Mouse (Mus musculus) mature B cell (primary cell): Measurements from ENCODE around the gene B4galnt1.
"Not testable (repeated sequence)": the region's sequence is repeated elsewhere in the genome, so short reads cannot be mapped to it uniquely, and the experiment has no call there.

Experiments
- in situ Hi-C: fragments of 300-500 bp; cut with MboI; formaldehyde crosslinking; loops from 2 replicates; pipeline ENCODE4 v1.14.3; 2019

B4galnt1 gene

DNA sequence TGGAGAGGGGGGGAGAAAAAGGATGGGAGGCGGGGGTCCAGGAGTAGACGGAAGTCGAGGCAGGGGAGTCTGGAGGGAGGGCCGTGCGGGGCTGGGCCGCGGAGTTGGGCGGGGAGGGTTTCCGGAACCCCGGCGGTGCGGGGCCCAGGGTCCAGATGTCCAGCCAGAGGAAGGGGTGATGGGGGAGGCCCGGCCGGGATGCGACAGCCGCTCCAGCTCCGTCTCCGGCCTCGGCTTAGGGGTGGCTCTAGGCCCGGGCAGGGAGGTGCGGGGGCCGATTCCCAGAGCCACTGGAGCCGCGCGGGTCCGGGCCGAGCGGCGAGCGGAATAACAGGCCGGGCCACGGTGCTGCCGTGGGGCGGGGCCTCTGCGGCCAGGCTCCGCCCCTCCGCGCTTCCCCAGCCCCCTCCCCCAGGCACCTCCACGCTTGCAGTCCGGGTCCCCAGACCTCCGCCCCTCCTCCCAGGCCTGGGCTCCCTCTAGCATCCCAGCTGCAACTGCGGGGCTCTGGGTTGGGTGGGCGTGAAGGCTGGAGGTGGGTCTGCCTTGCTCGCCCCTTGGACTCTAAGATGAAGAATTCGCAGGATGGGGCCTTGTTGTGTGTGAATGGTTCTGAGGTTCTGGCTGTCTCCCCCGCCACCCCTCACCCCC is 23.6 kb downstream of the B4galnt1 start:
- in situ Hi-C loops = no loop called here

DNA sequence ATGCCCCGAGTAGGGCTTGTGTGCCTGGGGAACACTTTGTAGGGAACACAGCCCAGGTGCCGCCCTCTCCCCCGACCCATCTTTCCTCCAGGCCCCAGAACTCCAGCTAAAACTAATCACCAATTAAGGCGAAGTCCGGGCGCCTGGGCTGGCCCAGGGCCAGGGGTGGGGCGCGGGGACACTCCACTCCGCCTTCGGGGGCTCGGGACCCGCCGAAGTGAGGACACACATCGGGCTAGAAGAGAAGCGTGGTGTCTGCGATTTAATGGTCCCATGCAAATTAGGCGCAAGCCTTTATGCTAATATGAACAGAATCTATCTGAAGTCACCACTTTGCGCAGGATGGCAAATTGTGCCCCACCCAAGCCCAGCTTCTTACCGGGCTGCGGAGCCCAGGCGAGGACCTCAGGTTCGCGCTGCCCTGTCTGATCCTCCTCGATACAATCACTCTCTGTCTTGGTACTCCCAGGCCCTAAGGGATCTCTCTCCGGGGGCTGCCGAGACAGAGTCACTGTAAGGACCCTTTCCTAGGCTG is 24.2 kb downstream of the B4galnt1 start:
- in situ Hi-C loops = no loop called here

DNA sequence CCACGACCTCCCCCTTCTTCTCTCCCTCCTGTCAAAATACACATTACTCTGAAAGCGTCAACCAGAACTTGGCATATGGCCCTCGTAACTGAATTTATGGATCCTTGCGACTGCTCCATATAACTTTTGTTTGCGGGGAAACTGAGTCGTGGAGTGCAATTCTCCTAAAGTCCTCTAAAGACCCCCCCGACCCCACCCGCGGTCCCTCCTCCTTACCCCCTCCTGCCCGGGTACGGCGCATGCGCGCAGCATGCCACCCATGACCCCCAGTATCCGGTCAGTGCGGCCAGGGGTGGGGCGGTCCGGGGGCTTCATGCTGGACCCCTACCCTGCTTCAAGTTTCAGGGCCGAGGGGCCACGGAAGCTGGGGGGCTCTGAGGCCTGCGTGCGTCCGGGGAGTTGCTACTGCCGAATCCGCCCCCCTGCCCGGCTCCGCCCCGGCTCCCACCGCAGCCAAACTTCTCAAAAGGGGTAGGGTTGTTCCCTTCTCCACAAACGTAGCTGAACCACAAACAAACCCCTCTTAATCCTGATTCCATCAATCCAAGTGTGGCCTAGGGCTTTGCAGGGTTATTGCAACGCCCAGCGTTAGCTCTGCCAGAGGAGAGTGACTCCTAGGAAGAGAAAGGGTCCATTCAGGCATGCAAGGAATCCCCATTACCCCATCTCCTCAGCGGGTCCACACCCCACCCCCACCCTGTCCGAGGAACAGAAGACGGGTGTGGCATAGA is 24.8 kb downstream of the B4galnt1 start, which contains the start of gene Arhgef25:
Gene Arhgef25 (minus strand): TSS at position 433 of the 731 bp plus-strand sequence.
- in situ Hi-C loops = no loop called here

DNA sequence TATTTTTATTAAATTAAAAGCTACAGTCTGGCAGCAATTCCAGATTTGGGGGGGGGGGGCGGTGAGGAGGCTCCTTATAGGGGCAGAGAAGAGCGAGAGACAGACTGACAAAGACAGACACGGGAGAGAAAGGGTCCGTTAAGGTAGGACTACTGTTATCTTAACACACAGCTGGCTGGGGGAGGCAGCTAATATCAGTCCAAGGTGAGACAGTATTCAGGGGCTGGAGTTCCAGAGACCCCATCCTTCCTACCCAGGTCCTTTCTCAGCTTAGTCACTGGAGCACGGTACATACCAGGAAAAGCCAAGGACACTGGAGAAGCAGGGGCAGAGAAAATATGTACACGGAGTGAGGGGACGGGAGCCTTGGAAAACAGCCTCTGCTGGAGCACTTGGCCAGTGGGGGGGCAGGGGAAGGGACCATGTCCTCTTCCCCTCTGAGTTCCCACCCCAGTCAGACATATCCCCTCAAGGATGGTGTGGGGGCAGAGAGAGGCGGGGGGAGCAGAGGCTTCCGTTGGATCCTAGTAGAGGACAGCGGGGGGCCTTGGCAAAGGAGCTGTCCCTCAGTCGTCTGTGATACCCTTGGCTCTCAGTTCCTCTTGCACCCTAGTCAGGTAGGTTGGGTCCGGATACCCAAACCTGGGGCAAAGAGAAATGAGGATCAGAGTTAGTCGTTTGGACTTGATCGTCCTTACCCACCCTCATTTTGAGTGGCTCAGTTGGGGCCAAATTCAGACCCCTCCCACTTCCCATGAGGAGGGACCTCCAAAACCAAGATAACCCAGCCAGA is 25.6 kb downstream of the B4galnt1 start:
- in situ Hi-C loops = no loop called here

DNA sequence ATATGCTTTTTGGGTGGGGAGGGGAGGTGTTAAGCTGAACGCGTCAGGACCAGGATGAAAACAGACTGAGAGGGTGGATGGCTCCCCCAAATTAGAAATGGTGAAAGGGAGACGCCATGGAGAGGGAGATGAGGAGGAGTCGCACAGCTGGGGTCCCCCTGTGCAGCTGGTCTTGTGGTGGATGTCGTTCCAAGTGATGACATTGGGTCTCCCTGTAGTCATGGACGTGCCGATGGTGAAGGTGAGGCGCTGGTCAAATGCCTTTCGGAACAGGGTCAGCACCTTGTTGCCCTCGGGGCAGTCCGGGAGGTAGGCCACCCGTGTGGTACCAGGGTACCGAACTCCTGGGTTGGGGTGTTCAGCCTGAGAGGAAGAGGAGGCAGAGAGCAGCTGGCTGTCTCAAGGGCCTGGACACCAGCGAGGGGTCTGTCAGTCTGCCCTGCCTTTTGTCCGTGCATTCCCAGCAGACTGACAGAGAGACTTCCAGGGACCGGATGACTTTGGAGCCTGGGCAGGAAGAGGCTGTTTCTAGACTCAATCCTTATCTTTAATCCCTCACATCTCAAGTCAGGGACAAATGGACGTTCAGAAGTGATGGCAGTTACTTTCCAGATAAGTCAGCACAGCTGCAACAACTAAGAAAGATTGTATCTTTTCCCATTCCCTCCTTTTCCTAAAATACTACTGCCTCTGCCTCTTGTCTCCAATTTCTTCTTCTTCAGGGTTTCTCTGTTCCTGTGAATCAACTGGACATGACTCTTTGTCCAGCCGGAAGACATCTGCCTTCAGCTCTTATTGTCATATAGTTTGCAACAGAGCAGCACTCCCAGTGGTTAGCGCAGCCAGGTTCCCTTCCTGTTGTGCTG is 26.4 kb downstream of the B4galnt1 start:
- in situ Hi-C loops = no loop called here

DNA sequence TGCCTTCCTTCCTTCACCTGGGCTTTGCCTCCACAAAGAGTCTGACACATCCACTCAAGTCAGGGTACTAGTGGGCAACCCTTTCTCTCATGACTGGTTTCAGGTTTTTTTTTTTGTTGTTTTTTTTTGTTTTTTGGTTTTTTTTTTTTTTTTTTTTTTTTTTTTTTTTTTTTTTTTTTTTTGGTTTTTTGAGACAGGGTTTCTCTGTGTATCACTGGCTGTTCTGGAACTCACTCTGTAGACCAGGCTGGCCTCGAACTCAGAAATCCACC is 27.0 kb downstream of the B4galnt1 start:
- in situ Hi-C loops = not testable (repeated sequence)

DNA sequence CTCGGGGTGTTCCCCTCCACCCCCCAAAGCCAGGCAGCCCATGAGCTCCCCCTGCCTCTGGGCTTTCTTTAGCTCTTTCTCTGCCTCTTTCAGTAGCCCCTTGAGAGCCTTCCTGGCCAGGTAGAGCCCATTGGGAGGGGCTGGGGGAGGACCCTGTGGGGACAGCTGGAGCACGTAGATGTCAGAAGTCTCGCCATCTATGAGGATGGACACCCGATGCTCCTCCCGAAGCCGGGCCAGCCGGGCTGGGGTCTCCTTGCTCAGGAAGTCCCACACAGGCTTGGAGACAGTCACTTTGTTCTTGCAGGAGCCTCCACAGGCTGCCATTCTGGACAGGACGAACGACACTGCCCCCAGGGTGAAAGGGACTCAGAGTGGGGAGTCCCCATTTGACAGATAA is 28.0 kb downstream of the B4galnt1 start:
- in situ Hi-C loops = no loop called here

DNA sequence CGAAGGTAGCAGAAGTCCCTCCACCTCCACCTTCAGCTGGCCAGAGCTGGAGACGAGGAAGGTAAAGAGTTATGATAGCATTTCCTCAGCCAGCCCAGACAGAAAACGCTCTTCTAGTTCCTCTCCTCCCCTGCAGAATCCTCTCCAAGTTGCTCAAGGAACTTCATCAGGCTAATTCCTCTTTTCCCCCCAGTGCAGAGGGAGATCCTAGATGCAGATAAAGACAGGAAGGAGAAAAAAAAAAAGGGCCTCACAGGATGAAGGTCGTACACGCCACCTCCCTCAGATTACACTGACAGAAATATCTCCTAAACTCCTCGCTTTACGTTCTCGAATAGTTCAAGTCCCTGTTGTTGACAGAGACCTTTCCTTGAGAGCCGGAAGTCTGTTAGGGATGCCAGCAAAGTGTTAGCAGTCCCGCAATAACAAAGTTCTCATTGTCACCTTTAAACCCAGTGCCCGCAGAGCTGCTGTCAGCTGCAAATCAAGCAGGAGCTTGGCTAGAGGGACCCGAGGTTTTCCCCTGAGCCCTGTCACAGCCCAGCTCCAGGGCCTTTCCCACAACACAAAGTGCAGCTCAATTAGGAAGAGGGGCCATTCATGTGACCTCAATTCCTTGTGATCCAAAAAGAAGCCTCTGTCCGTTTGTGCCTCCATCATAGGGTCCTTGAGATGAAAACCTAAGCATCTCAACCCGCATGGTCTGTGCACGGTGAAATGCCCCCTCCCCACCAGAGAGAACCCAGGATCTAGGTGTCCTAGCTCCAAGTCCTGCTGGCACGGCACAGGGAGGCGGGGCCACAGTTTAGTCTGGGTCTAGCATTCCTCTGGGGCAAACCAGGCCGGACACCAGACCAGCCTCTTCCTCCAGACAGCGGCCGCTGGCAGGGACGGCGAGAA is 29.7 kb downstream of the B4galnt1 start:
- in situ Hi-C loops = no loop called here

DNA sequence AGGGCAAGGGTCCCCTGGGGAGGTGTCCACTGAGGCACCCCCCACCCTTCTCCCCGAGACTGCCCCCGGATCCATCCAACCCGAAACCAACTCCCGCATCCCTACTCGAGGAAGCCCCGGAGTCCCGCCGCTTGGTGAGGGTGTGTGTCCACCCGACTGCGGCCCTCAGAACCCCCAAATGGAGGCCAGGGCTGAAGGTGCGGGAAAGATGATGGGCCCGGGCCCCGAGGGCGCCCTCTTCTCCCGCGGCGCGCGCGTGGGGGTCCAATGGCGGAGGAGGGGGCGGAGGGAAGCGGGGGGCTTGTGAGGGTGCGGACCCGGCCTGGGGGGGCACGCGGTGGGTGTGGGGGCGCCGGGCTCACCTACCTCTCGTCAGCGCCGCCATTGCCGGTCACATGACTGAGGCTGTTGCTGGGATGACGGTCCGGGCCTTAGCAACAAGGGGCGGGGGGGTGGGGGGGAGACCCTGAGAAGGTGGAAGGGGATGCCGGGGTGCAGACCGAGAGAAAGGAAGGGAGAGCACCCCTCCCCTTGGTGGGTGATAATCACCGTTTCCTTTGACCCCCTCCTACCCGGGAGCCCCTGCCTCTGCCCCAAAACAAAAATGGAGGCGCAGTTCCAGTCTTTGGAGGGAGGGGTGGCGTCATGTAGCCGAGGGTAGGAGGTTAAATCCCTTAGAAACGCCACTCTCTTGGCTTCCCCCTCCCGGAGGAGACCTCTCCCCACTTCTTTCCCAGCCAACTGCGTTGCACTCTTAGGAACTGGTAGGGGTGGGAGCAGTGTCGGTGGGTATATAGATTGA is 30.5 kb downstream of the B4galnt1 start, which contains the start of gene Dtx3:
Gene Dtx3 (minus strand): TSS at position 401 of the 802 bp plus-strand sequence.
- in situ Hi-C loops = no loop called here

DNA sequence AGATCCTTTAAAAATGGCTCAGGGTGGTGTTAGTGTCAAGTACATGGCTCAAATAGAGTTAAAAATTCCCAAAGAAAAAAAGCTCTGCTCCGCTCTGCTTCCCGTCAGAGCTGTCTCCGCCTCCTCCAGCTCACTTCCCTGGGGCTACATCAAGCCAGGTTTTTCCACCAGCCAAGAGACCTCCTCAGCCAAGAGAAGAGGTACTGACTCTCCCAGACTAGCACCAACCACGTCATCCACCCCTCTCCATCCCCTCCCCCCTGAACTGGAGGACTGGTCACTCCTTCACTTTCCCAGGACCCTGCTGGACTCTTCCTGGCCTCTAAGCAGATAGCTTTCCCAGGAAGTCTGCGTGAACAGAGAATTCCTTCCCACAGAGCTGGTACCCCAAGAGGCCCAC is 31.4 kb downstream of the B4galnt1 start:
- in situ Hi-C loops = no loop called here

DNA sequence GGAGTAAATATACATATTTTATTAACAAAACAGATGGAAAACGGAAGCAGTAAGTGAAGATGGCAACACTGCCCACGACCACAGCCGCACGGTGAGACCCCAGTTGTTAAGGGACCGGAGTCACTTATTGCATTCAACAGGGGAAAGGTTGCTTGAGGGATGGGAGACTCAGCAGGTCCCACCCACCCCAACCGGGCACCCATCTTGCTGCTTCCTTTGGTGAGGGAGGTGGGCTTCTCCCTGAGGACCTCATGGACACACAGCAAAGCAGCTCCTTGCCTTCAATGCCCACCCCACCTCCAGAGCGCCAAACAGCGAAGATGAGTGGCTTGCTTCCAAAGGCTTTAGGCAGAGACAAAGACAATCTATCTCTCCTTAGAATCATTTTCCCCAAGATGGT is 32.1 kb downstream of the B4galnt1 start:
- in situ Hi-C loops = no loop called here

DNA sequence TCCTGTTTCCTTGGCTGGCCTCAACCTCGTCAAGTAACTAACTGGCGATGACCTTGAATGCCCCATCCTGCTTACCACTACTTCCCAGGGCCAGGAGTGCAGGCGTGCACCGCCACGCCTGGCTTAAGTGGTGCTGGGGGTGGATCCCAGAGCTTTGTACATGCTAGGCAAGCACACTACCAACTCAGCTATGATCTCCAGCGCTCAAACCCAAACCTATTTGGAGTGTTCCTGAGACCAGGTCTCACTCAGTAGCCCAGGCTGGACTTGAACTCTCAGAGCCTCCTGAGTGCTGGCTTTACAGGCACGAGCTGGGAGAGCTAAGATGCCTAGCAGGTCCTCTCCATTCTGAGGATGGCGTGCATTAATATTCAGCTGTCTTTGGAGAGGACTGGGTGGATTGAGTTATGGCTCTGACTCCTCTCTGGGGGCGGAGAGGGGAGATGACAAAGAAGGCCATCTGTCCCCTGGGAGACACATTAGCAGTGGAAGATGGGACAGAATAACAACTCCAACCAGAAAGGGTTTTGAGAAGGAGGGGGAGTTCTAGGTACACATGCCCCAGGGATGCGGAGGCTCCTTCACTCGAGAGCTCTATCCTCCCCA is 32.6 kb downstream of the B4galnt1 start:
- in situ Hi-C loops = no loop called here

DNA sequence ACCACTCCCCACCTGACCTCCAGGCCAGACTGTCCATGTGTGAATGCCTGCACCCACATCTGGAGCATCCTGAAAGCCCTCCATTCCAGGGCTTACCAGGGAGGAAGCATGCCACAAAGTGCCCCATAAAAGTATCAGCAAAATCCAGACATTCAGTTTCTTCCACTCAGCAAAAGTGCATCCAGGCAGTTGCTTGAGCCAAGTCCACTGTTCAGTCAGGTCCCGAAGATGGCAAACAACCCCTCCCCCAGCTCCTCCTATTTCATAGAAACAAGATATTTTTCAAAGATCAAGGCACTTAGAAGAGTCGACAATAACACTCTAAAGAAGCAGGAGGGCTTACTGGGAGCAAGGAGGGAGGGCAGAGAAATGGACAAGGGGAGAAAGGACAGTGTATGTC is 33.5 kb downstream of the B4galnt1 start:
- in situ Hi-C loops = no loop called here

DNA sequence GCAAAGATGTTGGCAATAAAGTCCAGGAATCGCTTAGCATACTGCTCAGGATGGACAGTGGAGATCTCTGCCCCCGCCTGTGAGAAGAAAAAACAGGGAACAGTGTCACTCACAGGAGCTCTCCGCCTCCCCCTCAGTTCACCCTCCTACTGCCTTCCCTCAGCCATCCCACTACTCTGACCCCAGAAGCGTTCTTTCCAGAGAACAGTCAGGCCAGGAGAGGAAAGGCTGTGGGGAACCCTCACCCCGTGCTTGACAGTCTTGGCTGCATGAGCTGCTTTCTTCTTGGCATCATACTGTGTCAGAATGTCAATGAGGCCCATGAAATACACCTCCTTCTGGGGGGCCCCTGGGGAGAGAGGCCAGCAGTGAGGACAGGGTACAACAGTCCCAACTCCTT is 34.0 kb downstream of the B4galnt1 start:
- in situ Hi-C loops = no loop called here

DNA sequence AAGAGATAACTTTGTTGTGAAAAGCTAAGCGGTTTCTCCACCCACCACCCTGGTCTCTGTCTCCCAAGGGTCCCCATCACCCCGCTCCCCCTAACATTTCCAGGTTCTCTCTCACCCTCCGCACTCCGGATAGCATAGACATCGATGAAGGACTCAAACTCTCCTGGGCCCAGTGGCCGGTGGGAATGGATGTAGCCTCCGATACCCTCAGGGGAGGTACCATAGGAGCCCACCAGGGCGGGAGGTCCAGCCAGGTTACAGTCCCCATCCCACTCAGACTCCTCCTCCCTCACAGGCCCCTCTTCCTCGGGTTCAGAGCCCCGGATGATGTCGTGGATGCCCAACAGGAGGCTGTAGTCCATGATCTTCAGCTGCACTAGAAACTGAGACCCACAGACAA is 34.4 kb downstream of the B4galnt1 start:
- in situ Hi-C loops = no loop called here

DNA sequence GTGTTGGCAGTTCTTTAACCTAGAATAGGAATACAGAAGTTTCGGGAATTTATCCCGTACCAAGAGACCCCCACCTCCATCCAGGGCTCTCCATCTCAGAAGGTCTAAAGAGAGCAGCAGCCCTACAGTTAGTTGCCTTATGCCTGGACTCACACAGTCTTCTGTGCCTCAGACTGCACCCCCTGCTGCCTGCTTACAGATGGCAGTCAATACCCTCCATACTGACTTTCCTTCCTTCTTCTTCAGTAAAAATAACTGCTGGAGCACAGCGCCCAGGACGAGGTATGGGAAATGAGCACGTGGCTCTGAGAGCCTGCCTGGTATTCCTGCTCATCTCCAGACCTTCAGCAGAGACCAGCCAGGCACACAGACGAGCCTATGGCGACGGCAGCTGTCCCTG is 35.3 kb downstream of the B4galnt1 start:
- in situ Hi-C loops = no loop called here

DNA sequence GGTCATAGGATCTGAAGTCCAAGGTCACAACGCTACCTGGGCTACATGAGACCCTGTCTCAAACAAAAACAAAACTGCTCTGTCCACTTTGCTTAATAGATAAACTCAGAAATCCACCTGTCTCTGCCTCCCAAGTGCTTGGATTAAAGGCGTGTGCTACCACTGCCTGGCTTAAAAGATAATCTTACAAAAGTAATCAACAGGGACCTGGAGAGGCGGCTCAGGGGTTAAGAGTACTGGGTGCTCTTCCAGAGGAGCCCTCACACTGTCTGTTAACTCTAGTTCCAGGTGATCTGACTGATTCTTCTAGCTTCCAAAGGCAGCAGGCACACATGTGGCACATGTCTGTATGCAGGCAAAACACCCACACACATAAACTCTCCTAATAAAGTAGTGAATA is 38.1 kb downstream of the B4galnt1 start:
- in situ Hi-C loops = no loop called here

DNA sequence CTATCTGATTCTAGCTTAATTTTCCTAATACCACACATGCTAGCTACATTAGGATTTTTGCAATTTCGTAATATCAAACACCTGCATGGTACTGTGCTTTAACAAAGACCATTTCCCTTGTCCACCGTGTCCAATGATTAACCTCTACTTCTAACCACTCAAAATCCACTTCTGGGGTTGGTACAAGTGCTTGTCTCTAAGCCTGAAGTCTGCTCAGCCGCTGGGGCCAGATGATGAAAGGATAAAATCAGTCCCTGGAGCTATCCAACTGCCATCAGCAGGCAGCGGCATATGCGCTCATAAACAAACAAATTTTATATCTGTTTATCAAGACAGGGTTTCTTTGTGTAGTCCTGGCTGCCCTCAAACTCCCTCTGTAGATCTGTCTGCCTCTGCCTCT is 39.6 kb downstream of the B4galnt1 start:
- in situ Hi-C loops = no loop called here

DNA sequence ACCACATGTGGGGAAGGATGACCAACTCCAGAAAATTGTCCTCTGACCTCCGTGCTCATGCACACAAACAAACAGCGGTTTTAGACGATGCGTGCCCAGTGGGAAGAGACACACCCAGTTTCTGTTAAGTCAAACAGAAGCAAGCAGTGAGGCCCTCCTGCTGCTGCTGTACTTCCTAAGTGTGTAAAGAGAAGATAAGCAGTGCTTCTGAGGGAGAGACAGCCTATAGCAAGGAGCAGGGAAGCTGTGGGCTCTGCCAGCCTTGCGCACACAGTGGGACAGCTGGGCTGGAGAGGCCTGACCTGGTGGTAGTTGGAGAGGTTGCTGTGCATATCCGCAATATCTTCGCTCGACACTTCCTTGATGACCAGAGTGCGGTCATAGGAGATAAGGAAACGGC is 40.3 kb downstream of the B4galnt1 start:
- in situ Hi-C loops = no loop called here
